Mouse (Mus musculus) G1E (cell line): ENCODE data around the gene Bbs9. TPM values are rescaled to one million over a fixed set of nuclear protein-coding genes. Genes with fewer than 3 reads are reported as not detected.
A peak's percentile ranks its signal among the peaks of the same experiment; 100 is the strongest.

Experiments used
- ATAC-seq: 2 replicates; pipeline ENCODE4 v1.8.0; 2016; ENCODE audit warnings: mild to moderate bottlenecking; ENCODE audit not compliant: insufficient number of reproducible peaks, poor library complexity, low FRiP score, severe bottlenecking; ENCODE audit errors: extremely low read depth
- DNase-seq: peaks from one replicate; pipeline ENCODE4 v3.0.0; 2012; ENCODE audit warnings: low spot score
- H3K27me3 ChIP-seq: 2 replicates; pipeline ENCODE4 v1.6.1; 2012; ENCODE audit warnings: mild to moderate bottlenecking, low read length, inconsistent platforms; ENCODE audit not compliant: insufficient read depth
- H3K36me3 ChIP-seq: replicated peaks from 2 replicates; pipeline ENCODE3; 2012; ENCODE audit warnings: mild to moderate bottlenecking, inconsistent platforms
- H3K4me1 ChIP-seq: 2 replicates; pipeline ENCODE4 v1.6.1; 2012; ENCODE audit warnings: low read depth, low read length, inconsistent platforms, mixed read lengths; ENCODE audit not compliant: insufficient read depth
- H3K4me3 ChIP-seq: 2 replicates; pipeline ENCODE4 v1.5.1; 2012; ENCODE audit warnings: low read depth, mild to moderate bottlenecking, inconsistent platforms, low read length, moderate library complexity, mixed read lengths
- H3K9me3 ChIP-seq: replicated peaks from 2 replicates; pipeline ENCODE4 v1.6.1; 2012; ENCODE audit warnings: inconsistent platforms
- CTCF ChIP-seq: IDR thresholded peaks from 2 replicates; pipeline ENCODE4 v1.5.1; 2012; ENCODE audit warnings: low read depth, low read length, inconsistent platforms, mixed read lengths
- GATA1 ChIP-seq: IDR thresholded peaks from 2 replicates; pipeline ENCODE4 v1.6.1; 2012; ENCODE audit warnings: borderline replicate concordance, low read length, inconsistent platforms, mixed read lengths
- GATA2 ChIP-seq: IDR thresholded peaks from 2 replicates; pipeline ENCODE4 v1.6.1; 2012; ENCODE audit warnings: low read depth, low read length, inconsistent platforms, borderline replicate concordance
- POLR2AphosphoS5 ChIP-seq: IDR thresholded peaks from 2 replicates; pipeline ENCODE4 v1.6.1; 2012; ENCODE audit warnings: low read depth, low read length, inconsistent platforms; ENCODE audit not compliant: insufficient replicate concordance
- TAL1 ChIP-seq: conservative IDR thresholded peaks from 2 replicates; pipeline ENCODE4 v1.6.1; 2012; ENCODE audit warnings: low read depth, low read length, inconsistent platforms, mixed read lengths
- polyA plus RNA-seq: library from polyadenylated mRNA; stranded (reverse); fragments of >175 nt; gene quantifications from 2 replicates; pipeline ENCODE4 v1.2.3, GENCODE M21; 2012
- total RNA-seq, 2 experiments: library from RNA; stranded (forward) in 1 of 2; stranded (reverse) in 1 of 2; fragments of 200-1000 nt in 1 of 2; fragments of >200 nt in 1 of 2; fragmentation: Nextera tagmentation in 1 of 2; gene quantifications; 2 replicates each; pipeline ENCODE4 v1.2.3; 2014 to 2017

Gene Bbs9
- total and polyA plus RNA-seq, 3 experiments = 3.3 to 26.9 (median 18.4) TPM

GRCm38 (mm10) chr9:22788423-22788822, 312.9 kb downstream of the Bbs9 start:
- ATAC-seq = no peak
- H3K9me3 ChIP-seq = no peaks in the 10 kb centered on the region

GRCm38 (mm10) chr9:22788850-22789249, 313.3 kb downstream of the Bbs9 start:
- H3K36me3 ChIP-seq = peaks cover 7% of the 10 kb centered on the region
- no peaks in the 10 kb centered on the region for H3K27me3 ChIP-seq
- H3K4me3 ChIP-seq = no peak overlapping the region
- no peak for TF ChIP-seq TAL1
- no peak for TF ChIP-seq POLR2AphosphoS5
- no peak for TF ChIP-seq CTCF
- no peak for TF ChIP-seq GATA2
- DNase-seq (no peak), ATAC-seq (no peak)
- H3K9me3 ChIP-seq = no peaks in the 10 kb centered on the region
- H3K4me1 ChIP-seq = peaks cover 71% of the 10 kb centered on the region

More at GRCm38 (mm10) chr9:22788423-22788822, 312.9 kb downstream of the Bbs9 start:
- H3K27me3 ChIP-seq = no peaks in the 10 kb centered on the region
- TF ChIP-seq CTCF (no peak), TAL1 (no peak), GATA2 (no peak), GATA1 (no peak), POLR2AphosphoS5 (no peak)
- no peak overlapping the region for H3K4me3 ChIP-seq
- H3K4me1 ChIP-seq = peaks cover 66% of the 10 kb centered on the region
- peaks cover 4% of the 10 kb centered on the region for H3K36me3 ChIP-seq
- no peak for DNase-seq

GRCm38 (mm10) chr9:22789380-22790168, 314.1 kb downstream of the Bbs9 start:
- Histone ChIP-seq H3K4me3 (no peak overlapping the region), H3K36me3 (peaks cover 7% of the 10 kb centered on the region), H3K27me3 (no peaks in the 10 kb centered on the region), H3K4me1 (peaks cover 71% of the 10 kb centered on the region), H3K9me3 (no peaks in the 10 kb centered on the region)
- no peak for TF ChIP-seq GATA2
- TF ChIP-seq CTCF = no peak
- no peak for TF ChIP-seq TAL1
- no peak for TF ChIP-seq GATA1
- TF ChIP-seq POLR2AphosphoS5 = no peak
- no peak for DNase-seq
- no peak for ATAC-seq

DNA sequence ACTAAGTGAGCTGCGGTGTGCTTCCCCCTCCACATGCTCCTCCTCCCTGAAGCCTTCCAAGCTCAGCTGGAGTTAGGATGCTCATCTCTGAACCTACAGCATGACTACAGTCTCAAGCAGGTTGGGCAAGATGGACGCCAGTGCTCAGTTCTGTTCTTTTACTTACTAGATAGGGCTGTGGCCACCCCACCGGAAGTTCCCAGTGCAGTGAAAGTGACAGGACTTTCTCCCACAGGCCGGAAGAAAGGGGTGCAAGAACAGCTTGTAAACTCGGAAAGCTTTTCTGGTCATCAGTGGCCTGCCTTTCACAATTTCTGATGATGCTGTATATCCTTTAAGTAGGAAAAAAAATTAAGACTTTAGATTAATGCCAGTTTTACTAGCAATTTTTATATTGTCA, 315.7 kb downstream of the Bbs9 start:
- Histone ChIP-seq H3K4me3 (no peak overlapping the region), H3K9me3 (no peaks in the 10 kb centered on the region), H3K36me3 (peaks cover 13% of the 10 kb centered on the region), H3K27me3 (no peaks in the 10 kb centered on the region), H3K4me1 (peaks cover 62% of the 10 kb centered on the region)
- ATAC-seq (no peak), DNase-seq (no peak)
- no peak for TF ChIP-seq POLR2AphosphoS5
- no peak for TF ChIP-seq CTCF
- no peak for TF ChIP-seq TAL1
- TF ChIP-seq GATA1 = no peak

DNA sequence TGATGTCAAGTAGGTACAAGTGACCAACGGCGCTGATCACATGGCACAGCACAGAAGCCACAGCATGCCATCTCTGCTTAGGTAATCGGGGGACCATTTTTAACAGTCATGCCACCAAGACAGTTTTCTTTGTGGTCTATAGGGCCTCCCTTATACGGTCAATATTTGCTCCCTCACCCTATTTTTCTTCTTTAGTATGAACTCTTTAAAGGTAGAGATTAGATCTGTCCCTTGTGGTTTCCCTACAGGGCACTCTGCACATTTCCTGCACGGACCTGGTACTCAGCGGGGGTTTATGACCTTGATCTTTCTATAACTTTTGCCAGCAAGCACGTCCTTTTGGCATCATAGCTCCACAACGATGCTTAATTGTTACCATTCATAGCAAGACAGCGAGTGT, 316.2 kb downstream of the Bbs9 start:
- DNase-seq (peak; percentile 47), ATAC-seq (peak; percentile 82)
- H3K4me3 ChIP-seq = no peak overlapping the region
- H3K4me1 ChIP-seq = peaks cover 59% of the 10 kb centered on the region
- peaks cover 13% of the 10 kb centered on the region for H3K36me3 ChIP-seq
- no peaks in the 10 kb centered on the region for H3K9me3 ChIP-seq
- H3K27me3 ChIP-seq = no peaks in the 10 kb centered on the region
- TF ChIP-seq GATA1 (no peak), CTCF (no peak), POLR2AphosphoS5 (no peak), TAL1 (no peak), GATA2 (no peak)

- no peak for DNase-seq
- Histone ChIP-seq H3K36me3 (peaks cover 13% of the 10 kb centered on the region), H3K9me3 (no peaks in the 10 kb centered on the region), H3K4me3 (no peak overlapping the region), H3K4me1 (peaks cover 53% of the 10 kb centered on the region), H3K27me3 (no peaks in the 10 kb centered on the region)
- no peak for ATAC-seq
- TF ChIP-seq TAL1 = no peak
- no peak for TF ChIP-seq POLR2AphosphoS5
- TF ChIP-seq GATA1 = no peak
- TF ChIP-seq CTCF = no peak
- TF ChIP-seq GATA2 = no peak
Observed at GRCm38 (mm10) chr9:22793698-22794097, 318.2 kb downstream of the Bbs9 start.
